Mouse (Mus musculus) right cerebral cortex, adult 18-20 months (tissue): ENCODE results near the gene Borcs6.

ENCODE experiments used
- DNase-seq: peaks from one replicate; pipeline ENCODE4 v3.0.0; 2022; ENCODE audit warnings: mixed read lengths

The Borcs6 gene

DNA sequence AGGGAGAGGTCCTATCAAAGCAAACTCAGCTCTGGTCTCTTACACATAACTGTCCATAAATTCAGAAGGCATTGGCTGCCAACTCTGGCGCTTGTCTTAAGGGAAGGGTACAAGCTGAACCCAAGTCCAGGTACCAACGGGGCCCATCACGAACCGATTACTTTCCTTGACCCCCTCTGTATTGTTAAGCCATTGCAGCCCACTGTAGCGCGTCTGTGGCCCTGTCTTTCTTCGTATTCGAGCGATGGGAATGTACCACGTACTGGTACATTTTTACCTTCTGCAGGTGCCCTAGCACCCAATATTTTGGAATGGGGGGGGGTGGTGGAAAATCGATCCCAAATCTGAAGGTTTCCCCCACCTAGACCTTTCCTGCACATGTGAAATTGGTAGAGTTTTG is 12.7 kb downstream of the Borcs6 start:
- no peak for DNase-seq

DNA sequence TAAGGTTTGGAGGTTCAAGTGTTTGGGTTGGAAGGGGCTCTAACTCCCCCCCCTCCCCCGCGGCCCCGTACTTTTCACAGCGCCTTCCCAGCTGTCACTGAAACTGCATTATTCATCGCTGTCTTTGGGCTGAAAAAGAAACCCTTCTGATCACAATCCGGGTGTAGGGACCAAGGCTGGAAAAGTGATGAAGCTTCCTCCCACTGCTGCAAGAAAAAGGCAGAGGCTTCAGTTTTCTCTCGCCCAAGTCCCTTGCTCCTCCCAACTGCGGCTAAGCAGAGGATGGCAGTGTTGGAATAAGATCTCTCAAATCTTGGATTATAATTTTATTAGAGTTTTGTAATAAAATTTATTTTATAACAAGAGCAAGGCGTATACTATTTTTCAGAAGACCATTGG is 13.1 kb downstream of the Borcs6 start:
- DNase-seq, result no peak

DNA sequence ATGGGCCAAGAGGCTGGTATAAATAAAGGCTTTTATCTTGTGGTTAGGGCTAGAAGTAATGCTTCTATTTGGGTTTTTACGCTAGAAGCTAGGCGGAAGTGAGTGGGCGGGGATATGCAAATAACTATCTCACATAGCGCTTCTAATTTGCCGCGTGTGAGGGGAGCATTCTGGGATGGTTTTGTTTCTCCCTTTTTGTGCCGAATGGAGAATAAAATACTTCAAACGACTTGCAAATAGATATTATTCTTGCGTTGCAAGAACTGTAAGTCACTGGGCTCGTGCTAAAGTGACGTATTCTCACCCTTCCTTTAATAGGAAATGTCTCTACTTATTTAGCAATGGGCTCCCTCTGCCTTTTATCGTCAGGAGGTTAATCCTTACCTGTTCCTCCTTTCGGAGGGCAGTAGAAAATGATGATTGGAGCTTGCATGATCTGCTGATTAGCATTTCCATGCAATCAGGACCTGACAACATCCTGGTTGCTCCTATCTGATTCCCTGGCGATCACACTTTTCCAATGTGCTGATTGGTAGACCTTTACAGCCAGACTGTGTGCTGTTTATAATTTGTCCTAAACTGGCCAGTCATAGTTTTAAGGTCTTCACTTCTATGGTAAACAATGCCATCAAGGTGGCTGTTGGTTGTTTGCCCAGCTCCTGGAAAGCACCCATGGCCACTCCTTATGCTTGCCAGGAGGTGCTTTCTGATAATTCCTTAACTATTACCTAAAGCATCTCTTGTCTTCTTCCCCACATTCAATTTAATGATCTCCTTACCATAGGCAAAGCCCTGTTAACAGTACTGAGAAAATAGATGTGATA is 13.8 kb downstream of the Borcs6 start:
- DNase-seq, result peak; percentile 91

DNA sequence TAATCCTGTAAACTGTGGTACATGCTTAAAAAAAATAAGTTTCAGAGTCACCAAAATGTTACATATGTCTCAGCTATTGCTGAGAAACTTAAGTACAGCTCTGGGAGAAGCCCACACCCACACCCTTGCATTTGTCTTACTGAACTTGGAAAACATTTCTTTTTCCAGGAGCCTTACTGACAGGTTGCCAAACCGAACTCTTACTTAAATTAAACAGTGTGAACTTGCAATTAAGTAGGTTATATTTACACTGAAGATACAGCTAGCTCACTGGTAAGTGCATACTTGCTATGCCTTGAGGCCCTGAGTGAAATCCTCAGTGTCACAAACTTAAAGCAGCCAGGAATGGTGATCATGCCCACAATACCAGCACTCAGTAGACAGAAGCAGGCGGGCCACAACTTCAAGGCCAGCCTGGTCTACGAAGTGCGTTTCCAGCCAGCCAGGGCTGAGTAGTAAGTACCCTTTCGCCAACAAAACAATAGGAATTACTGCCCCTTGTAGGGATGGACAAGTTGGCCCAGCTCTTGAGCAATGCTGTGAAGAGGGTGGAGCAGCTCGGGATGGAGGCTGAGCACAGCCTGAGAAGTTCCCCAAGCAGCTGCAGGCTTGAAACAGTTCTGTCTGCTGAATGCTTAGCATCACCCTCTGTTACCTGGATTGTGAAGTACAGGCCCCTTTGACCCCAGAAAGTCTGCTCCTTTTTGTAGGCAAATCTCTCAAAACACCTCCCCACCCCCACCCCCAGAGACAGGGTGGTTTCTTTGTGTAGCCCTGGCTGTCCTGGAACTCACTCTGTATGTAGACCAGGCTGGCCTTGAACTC is 14.6 kb downstream of the Borcs6 start:
- DNase-seq, result no peak

DNA sequence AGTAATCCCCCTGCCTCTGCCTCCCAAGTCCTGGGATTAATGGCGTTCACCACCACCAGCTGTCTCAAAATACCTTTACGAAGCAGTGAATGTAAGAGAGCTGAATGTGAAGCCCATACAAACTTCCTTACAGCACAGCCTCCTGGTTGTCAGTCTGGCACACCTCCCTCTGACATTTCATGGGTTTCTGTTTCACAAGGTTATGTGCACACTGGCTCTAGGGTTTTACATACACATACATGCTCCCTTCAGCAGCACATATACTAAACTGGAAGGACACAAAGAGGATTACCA is 15.2 kb downstream of the Borcs6 start:
- no peak for DNase-seq

DNA sequence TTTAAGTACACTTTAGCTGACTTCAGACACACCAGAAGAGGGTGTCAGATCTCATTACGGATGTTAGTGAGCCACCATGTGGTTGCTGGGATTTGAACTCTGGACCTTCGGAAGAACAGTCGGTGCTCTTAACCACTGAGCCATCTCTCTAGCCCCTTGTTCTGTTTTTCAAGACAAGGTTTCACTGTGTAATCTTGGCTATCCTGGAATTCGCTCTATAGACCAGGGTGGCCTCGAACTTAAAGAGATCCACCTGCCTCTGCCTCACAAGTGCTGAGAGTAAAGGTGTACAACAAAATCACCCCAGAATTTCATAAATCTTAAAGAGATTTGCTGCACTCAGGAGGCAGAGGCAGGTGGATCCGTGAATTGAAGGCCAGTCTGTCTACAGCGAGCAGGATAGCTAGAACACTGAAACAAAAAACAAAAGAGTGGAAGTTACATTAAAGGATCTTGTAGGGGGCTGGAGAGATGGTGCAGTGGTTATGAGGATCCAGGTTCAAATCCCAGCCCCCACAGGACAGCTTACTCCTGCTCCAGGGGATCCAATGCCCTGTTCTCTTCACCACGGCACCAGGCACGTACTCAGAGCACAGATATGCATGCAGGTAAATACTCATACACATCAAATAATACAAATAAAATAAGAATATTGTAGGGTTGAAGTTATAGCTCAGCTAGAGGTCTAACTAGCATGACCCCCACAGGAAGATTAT is 16.4 kb downstream of the Borcs6 start:
- no peak for DNase-seq

DNA sequence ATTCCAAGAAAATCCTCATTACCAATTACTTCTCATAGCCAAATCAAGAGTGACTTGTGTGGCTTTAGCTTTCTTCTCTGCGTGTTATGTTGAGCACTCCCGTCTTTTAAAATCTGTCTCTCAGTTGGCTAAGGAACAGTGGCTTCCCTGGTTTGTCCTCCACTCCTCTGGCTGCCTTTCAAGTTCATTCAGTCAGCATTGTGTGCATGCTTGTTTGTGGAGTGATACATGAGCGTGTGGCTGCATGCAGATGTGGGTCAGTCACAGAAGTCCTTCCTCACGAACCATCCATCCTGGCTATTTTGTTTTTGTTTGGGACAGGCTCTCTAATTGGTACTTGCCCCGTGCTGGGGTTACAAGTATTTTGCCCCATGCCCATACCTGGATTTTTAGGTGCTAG is 17.1 kb downstream of the Borcs6 start:
- no peak for DNase-seq

DNA sequence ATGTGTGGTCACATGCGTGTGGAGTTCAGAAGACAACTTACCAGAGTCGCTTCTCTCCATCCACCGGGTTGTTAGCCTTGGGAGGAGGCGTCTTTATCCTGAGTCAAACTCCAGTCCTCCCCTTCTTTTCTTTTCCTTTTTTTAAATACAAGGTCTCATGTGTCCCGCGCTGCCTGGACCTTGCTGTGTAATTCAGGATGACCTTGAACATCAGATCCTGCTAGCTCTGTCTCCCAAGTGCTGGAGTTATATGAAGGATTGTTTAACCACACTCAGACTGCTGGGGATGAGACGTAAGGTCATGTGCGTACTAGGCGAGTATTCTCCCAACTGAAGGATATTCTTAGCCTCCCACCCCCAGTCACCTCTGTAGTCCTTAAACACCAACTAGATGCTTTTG is 17.8 kb downstream of the Borcs6 start:
- no peak for DNase-seq

DNA sequence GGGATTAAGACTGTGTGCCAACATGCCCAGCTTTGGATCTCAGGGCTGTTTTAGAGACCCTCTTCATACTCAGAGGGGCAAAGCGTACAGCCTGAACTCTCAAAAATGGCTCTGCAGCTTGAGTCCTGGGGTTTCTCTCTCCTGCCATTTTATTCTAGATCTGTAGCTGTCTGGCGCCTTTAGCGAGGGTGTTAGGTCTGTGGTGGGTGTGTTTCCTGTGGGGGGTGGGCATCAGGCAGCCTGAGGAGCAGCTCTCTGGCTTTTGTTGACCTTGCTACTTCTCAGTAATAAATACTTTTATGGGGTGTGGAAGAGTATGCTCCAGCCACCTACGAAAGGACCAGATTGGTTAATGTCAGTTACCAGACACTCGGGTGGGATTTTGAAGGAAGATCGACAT is 18.5 kb downstream of the Borcs6 start:
- no peak for DNase-seq

DNA sequence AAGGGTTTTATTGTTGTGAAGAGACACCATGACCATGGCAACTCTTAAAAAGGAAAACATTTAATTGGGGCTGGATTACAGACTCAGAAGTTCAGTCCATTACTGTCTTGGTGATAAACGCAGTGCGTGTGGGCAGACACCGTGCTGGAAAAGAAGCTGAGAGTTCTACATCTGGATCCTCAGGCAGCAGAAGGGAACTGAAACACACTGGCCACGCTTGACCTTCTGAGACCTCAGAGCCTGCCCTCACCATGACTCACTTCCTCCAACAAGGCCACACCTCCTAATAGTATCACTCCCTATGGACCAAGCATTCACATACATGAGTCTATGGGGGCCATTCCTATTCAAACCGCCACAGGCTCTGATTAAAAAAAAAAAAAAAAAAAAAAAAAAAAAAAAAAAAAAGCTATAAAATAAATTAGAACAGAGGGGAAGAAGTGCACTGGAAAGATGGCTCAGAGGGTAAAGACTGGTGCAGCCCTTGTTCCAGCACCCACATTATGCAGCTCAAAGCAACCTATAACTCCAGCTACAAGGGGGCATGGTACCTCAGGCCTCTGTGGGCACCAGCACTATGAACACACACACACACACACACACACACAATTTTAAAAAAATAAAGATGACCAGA is 19.4 kb downstream of the Borcs6 start:
- DNase-seq, result no peak

DNA sequence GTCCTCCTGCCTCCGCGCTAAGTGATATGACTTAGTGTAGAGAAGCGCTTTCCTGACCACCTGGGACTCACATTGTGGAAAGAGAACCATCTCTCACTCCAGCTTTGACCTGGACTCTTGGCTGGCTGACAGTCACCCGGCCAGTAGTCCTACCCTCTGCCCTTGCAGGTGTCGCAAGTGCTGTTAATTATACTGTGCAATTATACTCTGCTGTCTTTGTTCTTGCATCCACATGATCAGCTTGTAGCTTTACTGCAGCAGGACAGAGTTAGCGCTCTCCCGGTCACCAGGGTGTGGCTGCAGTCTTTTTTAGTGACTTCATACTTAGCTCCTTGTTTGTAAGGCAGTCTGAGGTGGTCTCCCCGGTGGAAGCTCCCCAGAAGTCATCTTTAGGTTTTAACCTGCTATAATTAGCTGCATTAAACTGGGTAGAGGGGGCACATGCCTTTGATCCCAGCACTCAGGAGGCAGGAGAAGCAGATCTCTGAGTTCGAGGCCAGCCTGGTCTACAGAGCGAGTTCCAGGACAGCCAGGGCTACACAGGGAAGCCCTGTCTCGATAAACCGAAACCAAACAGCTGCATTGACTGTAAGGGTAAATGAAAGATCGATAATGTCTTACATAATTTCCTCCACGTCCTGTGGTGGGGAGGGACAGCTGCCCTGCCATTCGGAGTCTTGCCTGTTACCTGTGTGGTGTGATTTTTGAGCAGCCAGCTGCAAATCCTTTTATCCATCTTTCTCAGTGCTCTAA is 20.8 kb downstream of the Borcs6 start:
- no peak for DNase-seq

DNA sequence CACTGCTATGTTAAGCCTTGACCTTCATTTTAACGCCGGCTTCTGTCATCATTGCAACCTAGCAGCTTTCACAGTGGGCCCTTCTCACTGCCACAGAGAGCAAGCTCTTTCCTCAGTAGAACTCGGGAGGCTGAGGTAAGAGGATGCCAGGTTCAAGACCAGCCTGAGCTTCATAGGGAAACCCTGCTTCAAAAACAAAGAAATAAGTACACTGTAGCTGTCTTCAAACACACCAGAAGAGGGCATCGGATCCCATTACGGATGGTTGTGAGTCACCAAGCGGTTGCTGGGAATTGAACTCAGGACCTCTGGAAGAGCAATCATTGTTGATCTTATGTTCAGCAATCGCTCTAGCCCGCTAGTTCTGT is 21.3 kb downstream of the Borcs6 start:
- DNase-seq, result no peak

DNA sequence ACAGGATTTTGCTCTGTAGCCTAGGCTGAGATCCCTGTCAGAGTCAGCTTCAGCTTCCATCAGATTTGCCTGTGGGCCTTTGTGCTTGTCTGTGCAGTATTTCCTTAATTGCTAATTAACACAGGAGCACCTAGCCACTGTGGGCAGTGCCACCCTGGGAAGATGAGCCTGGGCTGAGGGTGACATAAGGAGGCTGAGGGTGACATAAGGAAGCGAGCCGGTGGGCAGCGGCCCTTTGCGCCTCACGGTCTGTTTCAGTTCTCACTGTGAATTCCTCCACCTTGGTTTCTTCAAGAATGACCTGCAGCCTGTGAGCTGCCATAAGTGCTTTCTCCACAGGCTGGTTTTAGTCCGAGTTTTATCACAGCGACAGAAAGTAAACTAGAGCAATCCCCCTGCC is 22.1 kb downstream of the Borcs6 start:
- no peak for DNase-seq

DNA sequence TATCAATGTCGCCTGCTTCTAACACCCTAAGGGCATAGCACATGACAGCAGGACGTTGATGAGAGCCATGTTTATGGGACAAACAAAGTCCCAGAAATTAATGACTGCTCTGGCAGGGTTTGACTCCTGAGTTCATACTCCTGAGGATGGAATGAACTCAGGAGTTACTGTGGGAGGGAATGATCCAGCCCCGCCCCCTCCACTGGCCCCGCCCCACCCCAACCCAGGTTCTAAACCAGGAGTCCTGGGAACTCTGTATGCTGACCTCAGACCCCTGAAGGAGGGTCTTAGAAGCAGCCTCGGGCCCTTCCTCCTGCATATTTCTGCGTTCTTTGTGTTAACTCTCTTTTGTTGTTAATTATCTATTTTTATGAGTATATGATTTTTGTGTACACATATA is 26.1 kb downstream of the Borcs6 start:
- no peak for DNase-seq

DNA sequence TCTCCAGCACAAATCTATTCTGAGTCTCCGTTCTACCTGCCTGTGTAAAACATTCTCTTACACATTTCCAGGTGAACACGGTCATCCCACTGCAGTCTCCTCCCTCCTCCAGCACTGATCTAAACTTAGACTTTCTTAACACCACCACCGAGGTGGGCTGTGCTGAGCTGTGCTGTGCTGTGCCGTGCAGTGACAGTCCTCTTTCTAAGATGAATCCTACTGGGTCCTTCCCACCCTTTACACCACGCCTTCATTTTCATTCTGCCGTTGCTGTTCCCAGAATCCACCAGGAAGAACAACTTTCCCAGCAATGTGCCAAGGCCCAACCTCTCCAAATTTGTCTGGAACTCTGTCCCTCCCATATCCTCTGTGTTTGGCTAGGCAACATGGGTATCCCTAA is 26.9 kb downstream of the Borcs6 start:
- peak; percentile 80 for DNase-seq

DNA sequence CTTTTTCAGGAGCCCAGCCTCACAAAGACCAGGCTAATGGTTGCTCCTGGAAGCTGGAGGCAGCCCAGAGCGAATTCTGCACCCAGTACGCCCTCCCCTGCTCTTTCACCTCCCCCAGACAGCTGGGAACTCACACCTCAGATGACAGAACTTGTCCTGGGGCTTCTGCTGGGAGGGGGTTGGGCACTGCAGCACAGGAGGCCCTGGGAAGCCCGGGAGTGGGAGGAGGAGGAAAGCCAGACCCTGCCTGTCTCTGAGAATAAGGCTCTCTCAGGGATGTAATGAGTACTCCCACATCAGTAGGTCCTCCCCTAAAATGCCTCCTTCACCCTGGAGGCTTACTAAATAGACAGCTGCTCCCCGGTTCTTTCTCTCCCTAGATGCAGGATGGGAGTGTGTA is 27.6 kb downstream of the Borcs6 start:
- peak; percentile 73 for DNase-seq

DNA sequence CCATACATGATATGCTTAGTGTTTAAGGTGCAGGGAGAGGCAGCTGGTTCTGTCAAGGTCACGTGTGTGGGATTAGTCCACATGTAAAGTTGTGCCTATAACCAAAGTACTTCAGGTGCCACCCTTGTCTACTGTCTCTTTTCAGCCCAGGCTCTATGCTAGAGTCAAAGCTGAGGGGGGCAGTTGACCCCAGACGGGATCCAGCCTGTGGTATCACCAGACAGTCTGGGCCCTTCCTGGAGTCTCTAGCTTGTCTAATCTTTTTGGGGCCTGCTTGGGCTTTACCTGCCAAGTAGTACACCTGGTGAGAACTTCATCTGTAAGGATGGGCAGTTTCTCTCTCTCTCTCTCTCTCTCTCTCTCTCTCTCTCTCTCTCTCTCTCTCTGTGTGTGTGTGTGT is 28.1 kb downstream of the Borcs6 start:
- DNase-seq, result no peak

DNA sequence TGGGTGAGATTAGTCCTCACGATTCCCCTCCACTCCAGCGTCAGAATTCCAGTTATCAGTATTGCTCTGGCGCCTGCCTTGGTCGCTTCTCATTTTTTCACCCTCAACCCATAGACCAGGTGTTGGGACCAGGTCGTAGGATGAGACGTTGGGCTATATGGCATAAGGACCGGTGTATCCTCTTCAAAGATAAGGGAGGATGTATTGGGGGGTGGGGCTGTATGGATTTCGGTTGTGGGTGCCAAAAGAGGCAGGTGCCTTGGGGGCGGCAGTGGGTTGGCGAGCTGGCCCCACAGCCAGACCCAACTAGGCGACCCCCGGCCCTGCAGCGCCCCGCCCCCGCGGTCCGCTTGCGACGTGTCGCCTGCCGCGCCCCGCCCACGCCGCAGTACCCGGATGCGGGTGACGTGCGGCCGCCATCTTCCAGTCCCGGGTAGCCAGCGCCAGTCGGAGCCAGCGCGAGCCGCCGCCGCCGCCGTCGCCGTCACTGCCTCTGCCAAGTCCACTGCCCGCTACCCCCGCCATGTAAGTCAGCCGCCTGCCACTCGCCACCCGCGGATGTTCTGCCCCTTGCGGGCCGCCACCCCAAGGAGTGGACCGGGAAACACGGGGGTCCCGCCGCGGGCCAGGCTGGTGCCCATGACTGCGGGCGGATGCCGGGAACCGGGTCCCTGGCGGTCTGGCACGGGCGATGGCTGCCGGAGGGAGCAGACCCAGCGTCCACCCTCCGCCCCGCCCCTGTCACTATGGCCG is 28.8 kb downstream of the Borcs6 start, which contains the start of gene Vamp2:
Gene Vamp2 (plus strand): TSS at position 388 of the 753 bp plus-strand sequence.
- DNase-seq, result peak; percentile 94

DNA sequence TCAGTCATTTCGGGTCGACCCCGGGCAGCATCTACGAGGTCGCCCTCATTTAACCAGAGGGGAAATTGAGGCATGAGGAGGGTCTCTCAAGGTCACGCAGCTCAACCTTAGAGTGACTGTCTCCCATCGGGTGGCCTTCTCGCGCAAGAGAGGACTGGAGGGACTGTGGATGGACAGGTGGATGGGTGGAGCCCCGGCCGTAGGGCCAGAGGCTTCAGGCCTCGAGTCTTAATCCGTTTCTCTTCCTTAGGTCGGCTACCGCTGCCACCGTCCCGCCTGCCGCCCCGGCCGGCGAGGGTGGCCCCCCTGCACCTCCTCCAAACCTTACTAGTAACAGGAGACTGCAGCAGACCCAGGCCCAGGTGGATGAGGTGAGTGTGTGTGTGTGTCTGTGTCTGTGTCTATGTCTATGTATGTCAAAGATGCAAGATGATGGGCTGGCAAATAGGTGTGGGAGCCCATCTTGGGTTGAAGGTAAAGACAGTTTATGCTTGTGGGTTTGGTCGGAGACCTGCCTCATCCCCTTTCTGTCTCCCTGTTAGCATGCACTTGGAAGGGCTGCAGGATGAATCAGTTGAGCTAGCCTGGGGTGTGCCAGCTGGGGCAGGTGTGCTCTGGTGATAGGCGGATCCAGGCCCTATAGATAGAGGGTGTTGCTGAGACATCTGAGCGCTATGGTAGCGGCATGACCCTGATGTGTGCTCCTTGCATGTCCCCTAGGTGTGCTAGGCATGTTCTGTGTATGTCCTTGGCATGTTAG is 29.5 kb downstream of the Borcs6 start:
- DNase-seq, result peak; percentile 17

DNA sequence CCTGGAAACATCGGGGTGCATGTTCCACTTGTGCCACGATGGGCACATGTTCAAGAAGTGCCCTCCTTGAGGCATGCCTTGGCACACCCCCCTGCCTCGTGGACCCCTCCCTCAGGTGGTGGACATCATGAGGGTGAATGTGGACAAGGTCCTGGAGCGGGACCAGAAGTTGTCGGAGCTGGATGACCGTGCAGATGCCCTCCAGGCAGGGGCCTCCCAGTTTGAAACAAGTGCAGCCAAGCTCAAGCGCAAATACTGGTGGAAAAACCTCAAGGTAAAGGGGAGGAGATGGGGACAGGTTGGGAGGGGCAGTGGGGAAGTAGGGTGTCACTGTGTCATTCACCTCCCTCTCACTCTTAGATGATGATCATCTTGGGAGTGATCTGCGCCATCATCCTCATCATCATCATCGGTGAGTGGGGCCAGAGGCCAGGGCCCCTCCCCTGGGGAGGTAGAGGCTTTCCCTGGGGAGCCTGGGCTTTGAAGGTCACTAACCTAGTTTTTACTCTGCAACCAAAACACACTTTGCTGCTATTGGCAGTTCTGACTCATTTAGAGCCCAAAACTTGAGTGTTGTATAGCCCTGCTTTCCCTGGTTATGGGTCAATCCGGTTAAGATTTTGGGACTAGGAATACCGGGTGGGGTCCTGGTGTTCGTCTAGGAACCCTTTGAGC is 30.2 kb downstream of the Borcs6 start:
- DNase-seq, result peak; percentile 6
